Comparison of ENCODE assay signal across 8 mouse cellular contexts in genomic region chr13:97205052-97205701, GRCm38 (mm10). TPM values are rescaled to one million over a fixed set of nuclear protein-coding genes. Genes with fewer than 3 reads are reported as not detected.
DNase-seq lines count a peak whose midpoint lies in the region; ATAC-seq lines count a peak whose summit lies in the region.

No protein-coding gene starts in this region.

- DNase-seq in adipocyte (ENCODE audit: low spot score): peak; percentile 82
- DNase-seq in embryo, embryonic 10 days (ENCODE audit: low spot score): peak; percentile 87
- DNase-seq in gastrocnemius, postnatal 10 days: peak; percentile 81
- DNase-seq in induced T-regulatory cell, adult 2 months (ENCODE audit: low read depth): peak; percentile 93
- peak; percentile 78 to 89 for DNase-seq in left cerebral cortex, adult 9 months (ENCODE audit: low spot score in 2 of 2)
- DNase-seq in right cerebral cortex, postnatal 14 days: peak; percentile 87
- peak; percentile 83 to 84 for DNase-seq in urinary bladder, postnatal 36 days (ENCODE audit: low spot score in 2 of 2)

- peak; percentile 88 for ATAC-seq in megakaryocyte progenitor cell, adult 5-6 weeks (replicated peaks; ENCODE audit: poor library complexity)

RNA-seq across cellular contexts. Expression of gene Hexb, which starts 7.0 kb away (rescaled TPM):
- 10 to 100 TPM; 16.2 to 25.9 TPM for total RNA-seq in gastrocnemius, postnatal 10 days (2021)
- 47.2 and 54.0 TPM in 2 replicates for total RNA-seq in megakaryocyte progenitor cell, adult 5-6 weeks (2015)
- total RNA-seq in megakaryocyte progenitor cell, adult 5-6 weeks (2017): 38.6 and 39.3 TPM in 2 replicates

RNA-seq across cellular contexts. Expression of gene Enc1, which starts 35.7 kb away (rescaled TPM):
- 1 to 10 TPM; 6.4 to 8.2 TPM for total RNA-seq in gastrocnemius, postnatal 10 days (2021)
- 2.5 and 3.1 TPM in 2 replicates for total RNA-seq in megakaryocyte progenitor cell, adult 5-6 weeks (2015)
- total RNA-seq in megakaryocyte progenitor cell, adult 5-6 weeks (2017): 2.6 and 4.0 TPM in 2 replicates

Comparison
In these comparisons a context has a peak if more than half of its experiments do, and no peak if none do; other contexts are left out.
1. Peak in every context shown above with its lines: DNase-seq and ATAC-seq.